Mouse (Mus musculus) erythroblast, embryonic 14.5 days (primary cell): ENCODE measurements around the gene Lamp2.
"Not testable (repeated sequence)": the region's sequence is repeated elsewhere in the genome, so short reads cannot be mapped to it uniquely, and the experiment has no call there.

Source experiments
- GATA1 ChIP-seq: IDR thresholded peaks from 2 replicates; pipeline ENCODE4 v1.6.1; 2012; ENCODE audit warnings: low read length, inconsistent platforms, mixed read lengths
- TAL1 ChIP-seq: IDR thresholded peaks from 3 replicates; pipeline ENCODE4 v1.6.1; 2012; ENCODE audit warnings: low read length, inconsistent platforms, mixed read lengths

GRCm38 (mm10) chrX:38373169-38373568 lies 83.1 kb downstream of the Lamp2 start:
- TF ChIP-seq GATA1, TAL1: not testable (repeated sequence)
